Mouse (Mus musculus): ENCODE measurements around the gene Dhrs7b. TPM values are rescaled to one million over a fixed set of nuclear protein-coding genes. Genes with fewer than 3 reads are reported as not detected.

Gene Dhrs7b
- total RNA-seq (2014; rRNA removed) (22.3 and 24.3 TPM in 2 replicates), polyA plus RNA-seq (2015; fragmentation: Nextera tagmentation; extraction: Ambion mirVana) (33.2 and 34.5 TPM in 2 replicates)

- DNase-seq (ENCODE audit: low spot score) (peak; percentile 97), ATAC-seq (ENCODE audit: low FRiP score) (peak; percentile 97)
- Histone ChIP-seq H3K27me3 (ENCODE audit: insufficient read depth, low read length) (no peaks in the 10 kb centered on the region), H3K27ac (ENCODE audit: low read depth, low read length) (peak within 1 kb of the TSS; percentile 84), H3K4me1 (ENCODE audit: insufficient read depth, low read length) (peaks cover 5% of the 10 kb centered on the region; the same call in 1 of the 2 replicates), H3K9me3 (ENCODE audit: low read length) (no peaks in the 10 kb centered on the region), H3K4me2 (ENCODE audit: low read depth, low read length, poor library complexity, severe bottlenecking) (peak within 1 kb of the TSS; percentile 77), H3K9ac (replicated peaks; ENCODE audit: low read length, poor library complexity, severe bottlenecking) (peak within 1 kb of the TSS; percentile 74), H3K36me3 (ENCODE audit: insufficient read depth, low read length) (no peaks in the 10 kb centered on the region), H3K4me3 (ENCODE audit: low read depth, low read length) (peak within 1 kb of the TSS; percentile 67)
- WGBS = under 1% methylated on average over 34 of the region's 34 CpGs
- TF ChIP-seq CTCF (IDR thresholded peaks at IDR 0.05) = no peak; the same call in 1 of the 2 replicates
Measured at GRCm38 (mm10) chr11:60830433-60831052, at the start of gene Dhrs7b. Gene Dhrs7b (plus strand): TSS chr11:60830631.

GRCm38 (mm10) chr11:60784179-60784922 is 46.1 kb upstream of the Dhrs7b start:
- H3K36me3 ChIP-seq (ENCODE audit: insufficient read depth, low read length) = peaks cover 50% of the 10 kb centered on the region
- WGBS = 95% methylated on average over 8 of the region's 8 CpGs

GRCm38 (mm10) chr11:60787595-60787994 is 42.8 kb upstream of the Dhrs7b start:
- Histone ChIP-seq H3K4me2 (ENCODE audit: low read depth, low read length, poor library complexity, severe bottlenecking) (no peak overlapping the region), H3K9ac (replicated peaks; ENCODE audit: low read length, poor library complexity, severe bottlenecking) (no peak overlapping the region), H3K4me3 (ENCODE audit: low read depth, low read length) (no peak overlapping the region), H3K36me3 (ENCODE audit: insufficient read depth, low read length) (peaks cover 53% of the 10 kb centered on the region), H3K9me3 (ENCODE audit: low read length) (no peaks in the 10 kb centered on the region), H3K27me3 (ENCODE audit: insufficient read depth, low read length) (no peaks in the 10 kb centered on the region), H3K27ac (ENCODE audit: low read depth, low read length) (no peak overlapping the region), H3K4me1 (ENCODE audit: insufficient read depth, low read length) (no peaks in the 10 kb centered on the region)
- ATAC-seq (ENCODE audit: low FRiP score) = no peak
- DNase-seq (ENCODE audit: low spot score) = no peak
- 29% methylated on average over 1 of the region's 1 CpGs for WGBS
- no peak for TF ChIP-seq CTCF (IDR thresholded peaks at IDR 0.05)

More at GRCm38 (mm10) chr11:60784179-60784922, 46.1 kb upstream of the Dhrs7b start:
- no peaks in the 10 kb centered on the region for H3K27me3 ChIP-seq (ENCODE audit: insufficient read depth, low read length)
- no peaks in the 10 kb centered on the region for H3K9me3 ChIP-seq (ENCODE audit: low read length)
- TF ChIP-seq CTCF (IDR thresholded peaks at IDR 0.05) = no peak
- H3K4me1 ChIP-seq (ENCODE audit: insufficient read depth, low read length) = peaks cover 27% of the 10 kb centered on the region
- no peak overlapping the region for H3K4me2 ChIP-seq (ENCODE audit: low read depth, low read length, poor library complexity, severe bottlenecking)
- DNase-seq (ENCODE audit: low spot score) (no peak), ATAC-seq (ENCODE audit: low FRiP score) (no peak)
- no peak overlapping the region for H3K4me3 ChIP-seq (ENCODE audit: low read depth, low read length)
- no peak overlapping the region for H3K9ac ChIP-seq (replicated peaks; ENCODE audit: low read length, poor library complexity, severe bottlenecking)
- H3K27ac ChIP-seq (ENCODE audit: low read depth, low read length) = no peak overlapping the region

DNA sequence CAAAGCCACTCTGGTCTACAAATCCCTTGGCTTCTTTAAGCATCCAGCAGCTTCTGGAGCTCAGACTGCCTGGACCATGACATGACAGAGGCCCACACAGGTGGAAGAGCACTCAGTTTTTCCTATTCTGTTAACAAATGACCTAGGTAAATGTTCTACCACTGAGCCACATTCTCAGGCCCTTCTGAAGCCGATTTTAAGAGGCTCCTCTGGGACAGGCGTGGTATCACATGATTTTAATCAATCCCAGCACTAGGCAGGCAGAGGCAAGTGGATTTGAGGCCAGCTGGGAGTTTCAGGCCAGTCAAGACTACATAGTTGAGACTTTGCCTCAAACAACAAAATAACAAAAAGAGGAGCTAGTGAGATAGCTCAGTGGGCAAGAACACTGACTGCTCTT is 40.0 kb upstream of the Dhrs7b start:
- H3K36me3 ChIP-seq (ENCODE audit: insufficient read depth, low read length) = peaks cover 36% of the 10 kb centered on the region
- no peak for ATAC-seq (ENCODE audit: low FRiP score)
- H3K27ac ChIP-seq (ENCODE audit: low read depth, low read length) = no peak overlapping the region
- no peak for TF ChIP-seq CTCF (IDR thresholded peaks at IDR 0.05)
- no peaks in the 10 kb centered on the region for H3K4me1 ChIP-seq (ENCODE audit: insufficient read depth, low read length)
- H3K4me2 ChIP-seq (ENCODE audit: low read depth, low read length, poor library complexity, severe bottlenecking) = no peak overlapping the region
- no peak for DNase-seq (ENCODE audit: low spot score)
- no peak overlapping the region for H3K9ac ChIP-seq (replicated peaks; ENCODE audit: low read length, poor library complexity, severe bottlenecking)
- H3K27me3 ChIP-seq (ENCODE audit: insufficient read depth, low read length) = no peaks in the 10 kb centered on the region
- 87% methylated on average over 2 of the region's 2 CpGs for WGBS
- H3K9me3 ChIP-seq (ENCODE audit: low read length) = no peaks in the 10 kb centered on the region
- no peak overlapping the region for H3K4me3 ChIP-seq (ENCODE audit: low read depth, low read length)

GRCm38 (mm10) chr11:60796342-60796741 is 34.1 kb upstream of the Dhrs7b start:
- Histone ChIP-seq H3K9me3 (ENCODE audit: low read length) (no peaks in the 10 kb centered on the region), H3K4me3 (ENCODE audit: low read depth, low read length) (no peak overlapping the region), H3K27ac (ENCODE audit: low read depth, low read length) (no peak overlapping the region), H3K36me3 (ENCODE audit: insufficient read depth, low read length) (0 out of 2 replicates have a peak, but pooled peaks cover 3% of the 10 kb centered on the region), H3K4me1 (ENCODE audit: insufficient read depth, low read length) (no peaks in the 10 kb centered on the region), H3K27me3 (ENCODE audit: insufficient read depth, low read length) (no peaks in the 10 kb centered on the region), H3K4me2 (ENCODE audit: low read depth, low read length, poor library complexity, severe bottlenecking) (no peak overlapping the region), H3K9ac (replicated peaks; ENCODE audit: low read length, poor library complexity, severe bottlenecking) (no peak overlapping the region)
- no peak for TF ChIP-seq CTCF (IDR thresholded peaks at IDR 0.05)
- 93% methylated on average over 11 of the region's 11 CpGs for WGBS
- ATAC-seq (ENCODE audit: low FRiP score) (no peak), DNase-seq (ENCODE audit: low spot score) (no peak)

- no peaks in the 10 kb centered on the region for H3K9me3 ChIP-seq (ENCODE audit: low read length)
- no peak; the same call in 1 of the 2 replicates for TF ChIP-seq CTCF (IDR thresholded peaks at IDR 0.05)
- no peak overlapping the region for H3K4me3 ChIP-seq (ENCODE audit: low read depth, low read length)
- ATAC-seq (ENCODE audit: low FRiP score) (no peak), DNase-seq (ENCODE audit: low spot score) (no peak)
- no peak overlapping the region for H3K9ac ChIP-seq (replicated peaks; ENCODE audit: low read length, poor library complexity, severe bottlenecking)
- H3K27ac ChIP-seq (ENCODE audit: low read depth, low read length) = no peak overlapping the region
- 90% methylated on average over 4 of the region's 4 CpGs for WGBS
- no peaks in the 10 kb centered on the region for H3K27me3 ChIP-seq (ENCODE audit: insufficient read depth, low read length)
- H3K36me3 ChIP-seq (ENCODE audit: insufficient read depth, low read length) = no peaks in the 10 kb centered on the region
- H3K4me1 ChIP-seq (ENCODE audit: insufficient read depth, low read length) = no peaks in the 10 kb centered on the region
- H3K4me2 ChIP-seq (ENCODE audit: low read depth, low read length, poor library complexity, severe bottlenecking) = no peak overlapping the region
Measured at GRCm38 (mm10) chr11:60799977-60800376, 30.5 kb upstream of the Dhrs7b start.
